Mouse (Mus musculus) erythroblast, embryonic 14.5 days (primary cell): ENCODE results near the gene Ufsp1.

Experiments
- GATA1 ChIP-seq: IDR thresholded peaks from 2 replicates; pipeline ENCODE4 v1.6.1; 2012; ENCODE audit warnings: low read length, inconsistent platforms, mixed read lengths
- TAL1 ChIP-seq: IDR thresholded peaks from 3 replicates; pipeline ENCODE4 v1.6.1; 2012; ENCODE audit warnings: low read length, inconsistent platforms, mixed read lengths

DNA sequence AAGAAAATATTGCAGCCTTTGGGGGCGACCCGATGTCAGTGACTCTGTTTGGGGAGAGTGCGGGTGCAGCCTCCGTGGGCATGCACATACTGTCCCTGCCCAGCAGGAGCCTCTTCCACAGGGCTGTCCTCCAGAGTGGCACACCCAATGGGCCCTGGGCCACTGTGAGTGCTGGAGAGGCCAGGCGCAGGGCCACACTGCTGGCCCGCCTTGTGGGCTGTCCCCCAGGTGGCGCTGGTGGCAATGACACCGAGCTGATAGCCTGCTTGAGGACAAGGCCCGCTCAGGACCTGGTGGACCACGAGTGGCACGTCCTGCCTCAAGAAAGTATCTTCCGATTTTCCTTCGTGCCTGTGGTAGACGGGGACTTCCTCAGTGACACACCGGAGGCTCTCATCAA lies 3.8 kb upstream of the Ufsp1 start:
- TF ChIP-seq GATA1: no peak
- peak; percentile 31; the same call in 1 of the 3 replicates for TF ChIP-seq TAL1
